Mouse (Mus musculus): ENCODE data around the gene Bcl2l11. TPM values are rescaled to one million over a fixed set of nuclear protein-coding genes. Genes with fewer than 3 reads are reported as not detected.

Gene Bcl2l11
- total and polyA plus RNA-seq, 3 experiments = 2.3 to 6.3 TPM; not detected in 1

- H3K9me3 ChIP-seq (replicated peaks; ENCODE audit: insufficient read depth, low read length) = no peaks in the 10 kb centered on the region
- no peaks in the 10 kb centered on the region for H3K79me2 ChIP-seq (ENCODE audit: control insufficient read depth, insufficient read depth, low read length, poor library complexity)
- H3K4me3 ChIP-seq (ENCODE audit: control insufficient read depth in 1 of 2, insufficient read depth in 1 of 2, low read depth in 2 of 2, low read length in 2 of 2) = no peak overlapping the region
- H3K9ac ChIP-seq (ENCODE audit: control insufficient read depth, low read depth, low read length, poor library complexity, severe bottlenecking) = no peak overlapping the region
- H3K27ac ChIP-seq (ENCODE audit: control insufficient read depth, low read depth, low read length) = no peak overlapping the region
- TF ChIP-seq POLR2AphosphoS2 (IDR thresholded peaks at IDR 0.05; ENCODE audit: low read length) (no peak), BHLHE40 (IDR thresholded peaks at IDR 0.05; ENCODE audit: borderline replicate concordance, low read depth, low read length) (no peak), E2F4 (IDR thresholded peaks at IDR 0.05; ENCODE audit: borderline replicate concordance, low read depth, low read length) (no peak), NELFE (IDR thresholded peaks at IDR 0.05; ENCODE audit: low read depth, low read length) (no peak), CHD1 (IDR thresholded peaks at IDR 0.05; ENCODE audit: low read depth, low read length) (no peak), HCFC1 (IDR thresholded peaks at IDR 0.05; ENCODE audit: low read depth, low read length) (no peak), USF1 (IDR thresholded peaks at IDR 0.05; ENCODE audit: low read depth, low read length) (no peak), NRF1 (IDR thresholded peaks at IDR 0.05; ENCODE audit: insufficient read depth, low read depth, low read length, poor library complexity, severe bottlenecking) (no peak), MAFK (IDR thresholded peaks at IDR 0.05; ENCODE audit: borderline replicate concordance, low read depth, low read length) (no peak), MAZ (IDR thresholded peaks at IDR 0.05; ENCODE audit: low read depth, low read length) (no peak), SIN3A (IDR thresholded peaks at IDR 0.05; ENCODE audit: low read length) (no peak), UBTF (IDR thresholded peaks at IDR 0.05; ENCODE audit: borderline replicate concordance, insufficient read depth, low read depth, low read length) (no peak), MYB (IDR thresholded peaks at IDR 0.05; ENCODE audit: low read depth, low read length) (no peak), EP300 (IDR thresholded peaks at IDR 0.05; ENCODE audit: low read depth in 1 of 2, low read length in 2 of 2) (no peak)
- DNase-seq (ENCODE audit: low read depth, low spot score) = no peak
- no peaks in the 10 kb centered on the region; a peak in 1 of 4 replicates for H3K36me3 ChIP-seq (ENCODE audit: control insufficient read depth in 1 of 2, insufficient read depth in 2 of 2, low read length in 2 of 2)
- H3K27me3 ChIP-seq (ENCODE audit: control insufficient read depth in 1 of 2, insufficient read depth in 2 of 2, low read length in 2 of 2) = no peaks in the 10 kb centered on the region
- peaks cover 0 to 3% of the 10 kb centered on the region in 2 experiments; a peak in 1 of 4 replicates for H3K4me1 ChIP-seq (ENCODE audit: control insufficient read depth in 1 of 2, insufficient read depth in 2 of 2, low read length in 2 of 2)
Observed at GRCm38 (mm10) chr2:128133865-128134264, 8.0 kb downstream of the Bcl2l11 start.

- no peak for TF ChIP-seq MAFK (IDR thresholded peaks at IDR 0.05; ENCODE audit: borderline replicate concordance, low read depth, low read length)
- no peak for TF ChIP-seq NELFE (IDR thresholded peaks at IDR 0.05; ENCODE audit: low read depth, low read length)
- no peak for TF ChIP-seq SMC3 (IDR thresholded peaks at IDR 0.05; ENCODE audit: low read depth, low read length)
- TF ChIP-seq TAL1 (IDR thresholded peaks at IDR 0.05; ENCODE audit: low read length) = no peak
- no peak for TF ChIP-seq UBTF (IDR thresholded peaks at IDR 0.05; ENCODE audit: borderline replicate concordance, insufficient read depth, low read depth, low read length)
- no peak for TF ChIP-seq MAX (IDR thresholded peaks at IDR 0.05; ENCODE audit: low read length)
- no peak for TF ChIP-seq HCFC1 (IDR thresholded peaks at IDR 0.05; ENCODE audit: low read depth, low read length)
- no peak for TF ChIP-seq CHD2 (IDR thresholded peaks at IDR 0.05; ENCODE audit: low read length)
- no peak for TF ChIP-seq ZC3H11A (IDR thresholded peaks at IDR 0.05; ENCODE audit: low read depth, low read length)
- no peak for TF ChIP-seq MAZ (IDR thresholded peaks at IDR 0.05; ENCODE audit: low read depth, low read length)
- no peak for TF ChIP-seq RAD21 (IDR thresholded peaks at IDR 0.05; ENCODE audit: low read depth, low read length)
- no peak for TF ChIP-seq ZKSCAN1 (IDR thresholded peaks at IDR 0.05; ENCODE audit: low read depth, low read length)
- no peak for TF ChIP-seq SIN3A (IDR thresholded peaks at IDR 0.05; ENCODE audit: low read length)
- TF ChIP-seq TCF12 (IDR thresholded peaks at IDR 0.05; ENCODE audit: low read depth, low read length) = no peak
- TF ChIP-seq E2F4 (IDR thresholded peaks at IDR 0.05; ENCODE audit: borderline replicate concordance, low read depth, low read length) = no peak
- no peak for TF ChIP-seq BHLHE40 (IDR thresholded peaks at IDR 0.05; ENCODE audit: borderline replicate concordance, low read depth, low read length)
- no peak for TF ChIP-seq RCOR1 (IDR thresholded peaks at IDR 0.05; ENCODE audit: low read depth, low read length)
- no peak for TF ChIP-seq MYB (IDR thresholded peaks at IDR 0.05; ENCODE audit: low read depth, low read length)
- Histone ChIP-seq H3K27ac (ENCODE audit: control insufficient read depth, low read depth, low read length) (no peak overlapping the region), H3K9me3 (replicated peaks; ENCODE audit: insufficient read depth, low read length) (no peaks in the 10 kb centered on the region), H3K9ac (ENCODE audit: control insufficient read depth, low read depth, low read length, poor library complexity, severe bottlenecking) (no peak overlapping the region), H3K79me2 (ENCODE audit: control insufficient read depth, insufficient read depth, low read length, poor library complexity) (no peaks in the 10 kb centered on the region), H3K36me3 (ENCODE audit: control insufficient read depth in 1 of 2, insufficient read depth in 2 of 2, low read length in 2 of 2) (no peaks in the 10 kb centered on the region; a peak in 2 of 4 replicates), H3K4me1 (ENCODE audit: control insufficient read depth in 1 of 2, insufficient read depth in 2 of 2, low read length in 2 of 2) (peaks cover 0 to 3% of the 10 kb centered on the region in 2 experiments; a peak in 1 of 4 replicates), H3K4me3 (ENCODE audit: control insufficient read depth in 1 of 2, insufficient read depth in 1 of 2, low read depth in 2 of 2, low read length in 2 of 2) (no peak overlapping the region), H3K27me3 (ENCODE audit: control insufficient read depth in 1 of 2, insufficient read depth in 2 of 2, low read length in 2 of 2) (no peaks in the 10 kb centered on the region)
- DNase-seq (ENCODE audit: low read depth, low spot score) = no peak
Observed at GRCm38 (mm10) chr2:128134474-128134873, 8.6 kb downstream of the Bcl2l11 start.
